Mouse (Mus musculus) E14TG2a.4 (cell line): ENCODE measurements around the gene Nlgn3.
"Not testable (repeated sequence)": the region's sequence is repeated elsewhere in the genome, so short reads cannot be mapped to it uniquely, and the experiment has no call there.

Experiments
- CTCF ChIP-seq: conservative IDR thresholded peaks from 2 replicates; pipeline ENCODE4 v1.5.1; 2014; ENCODE audit warnings: low read length
- NANOG ChIP-seq: IDR thresholded peaks from 2 replicates; pipeline ENCODE4 v1.6.1; 2014; ENCODE audit warnings: borderline replicate concordance, low read length, mixed read lengths
- POU5F1 ChIP-seq: IDR thresholded peaks from 2 replicates; pipeline ENCODE4 v1.6.1; 2014; ENCODE audit warnings: low read length, borderline replicate concordance

- TF ChIP-seq CTCF = peak; percentile 70
- TF ChIP-seq NANOG, POU5F1: not testable (repeated sequence)
Measured at GRCm38 (mm10) chrX:101358902-101359301, 59.9 kb downstream of the Nlgn3 start.
